Mouse (Mus musculus) testis, adult 2 months (tissue): ENCODE data around the gene Zfp637. TPM values are rescaled to one million over a fixed set of nuclear protein-coding genes. Genes with fewer than 3 reads are reported as not detected.
A peak's percentile ranks its signal among the peaks of the same experiment; 100 is the strongest.
"Not testable (repeated sequence)": the region's sequence is repeated elsewhere in the genome, so short reads cannot be mapped to it uniquely, and the experiment has no call there.

ENCODE experiments used
- H3K27ac ChIP-seq: fragments of 200-500 bp; 2 replicates; pipeline ENCODE4 v1.5.1; 2012; ENCODE audit warnings: low read depth, low read length; ENCODE audit not compliant: control insufficient read depth, insufficient read depth
- H3K27me3 ChIP-seq: fragments of 200-500 bp; 2 replicates; pipeline ENCODE4 v1.6.1; 2012; ENCODE audit warnings: mild to moderate bottlenecking, low read length, moderate library complexity; ENCODE audit not compliant: control insufficient read depth, insufficient read depth
- H3K36me3 ChIP-seq: fragments of 200-500 bp; 2 replicates; pipeline ENCODE4 v1.6.1; 2012; ENCODE audit warnings: mild to moderate bottlenecking, low read length; ENCODE audit not compliant: control insufficient read depth, insufficient read depth
- H3K4me1 ChIP-seq: fragments of 200-500 bp; 2 replicates; pipeline ENCODE4 v1.6.1; 2012; ENCODE audit warnings: low read length; ENCODE audit not compliant: control insufficient read depth, insufficient read depth
- H3K4me3 ChIP-seq: fragments of 200-500 bp; 2 replicates; pipeline ENCODE4 v1.5.1; 2012; ENCODE audit warnings: low read depth, mild to moderate bottlenecking, low read length, moderate library complexity, mixed read lengths; ENCODE audit not compliant: control insufficient read depth
- CTCF ChIP-seq: fragments of 200-500 bp; IDR thresholded peaks from 2 replicates; pipeline ENCODE4 v1.5.1; 2012; ENCODE audit warnings: low read depth, mild to moderate bottlenecking, inconsistent platforms, low read length, moderate library complexity; ENCODE audit not compliant: control insufficient read depth, insufficient read depth, insufficient replicate concordance
- POLR2A ChIP-seq: fragments of 200-500 bp; IDR thresholded peaks from 2 replicates; pipeline ENCODE4 v1.6.1; 2012; ENCODE audit warnings: low read depth, mild to moderate bottlenecking, inconsistent platforms, low read length, moderate library complexity; ENCODE audit not compliant: control insufficient read depth
- polyA plus RNA-seq: library from polyadenylated mRNA; depleted of rRNA; stranded (reverse); fragments of >200 nt; gene quantifications from 2 replicates; pipeline ENCODE4 v1.2.3, GENCODE M21; 2012

The Zfp637 gene
- polyA plus RNA-seq, 1 experiment, result 6.0 TPM

GRCm38 (mm10) chr6:117811256-117811655 lies 29.7 kb upstream of the Zfp637 start:
- Histone ChIP-seq H3K27me3 (no peaks in the 10 kb centered on the region), H3K4me1 (no peaks in the 10 kb centered on the region), H3K4me3 (no peak overlapping the region), H3K36me3 (no peaks in the 10 kb centered on the region), H3K27ac (no peak overlapping the region)
- TF ChIP-seq POLR2A (no peak), CTCF (no peak)

GRCm38 (mm10) chr6:117814681-117815080 lies 26.3 kb upstream of the Zfp637 start:
- H3K4me3 ChIP-seq, result no peak overlapping the region
- no peaks in the 10 kb centered on the region for H3K27me3 ChIP-seq
- no peaks in the 10 kb centered on the region for H3K36me3 ChIP-seq
- H3K27ac ChIP-seq, result no peak overlapping the region
- no peaks in the 10 kb centered on the region for H3K4me1 ChIP-seq
- TF ChIP-seq CTCF (no peak), POLR2A (no peak)

- no peaks in the 10 kb centered on the region for H3K27me3 ChIP-seq
- peaks cover 7% of the 10 kb centered on the region for H3K4me1 ChIP-seq
- H3K27ac ChIP-seq, result no peak overlapping the region
- no peak for TF ChIP-seq CTCF
- no peak for TF ChIP-seq POLR2A
- no peaks in the 10 kb centered on the region for H3K36me3 ChIP-seq
- no peak overlapping the region for H3K4me3 ChIP-seq
Observed at GRCm38 (mm10) chr6:117817108-117817541, 23.9 kb upstream of the Zfp637 start.

- no peak for TF ChIP-seq POLR2A
- Histone ChIP-seq H3K27ac (peak overlapping the region; percentile 32; the same call in 1 of the 2 replicates), H3K27me3 (no peaks in the 10 kb centered on the region), H3K4me3 (peak overlapping the region; percentile 83), H3K4me1 (peaks cover 7% of the 10 kb centered on the region), H3K36me3 (no peaks in the 10 kb centered on the region)
Observed at GRCm38 (mm10) chr6:117820327-117820726, 20.7 kb upstream of the Zfp637 start.

GRCm38 (mm10) chr6:117825369-117825768 lies 15.6 kb upstream of the Zfp637 start:
- H3K36me3 ChIP-seq, result no peaks in the 10 kb centered on the region
- no peaks in the 10 kb centered on the region for H3K27me3 ChIP-seq
- no peak overlapping the region for H3K4me3 ChIP-seq
- H3K4me1 ChIP-seq, result peaks cover 10% of the 10 kb centered on the region
- TF ChIP-seq CTCF (peak; percentile 53; the same call in 1 of the 2 replicates), POLR2A (no peak)
- H3K27ac ChIP-seq, result no peak overlapping the region

- Histone ChIP-seq H3K27ac (no peak overlapping the region), H3K4me3 (no peak overlapping the region), H3K4me1 (peaks cover 7% of the 10 kb centered on the region), H3K36me3 (no peaks in the 10 kb centered on the region), H3K27me3 (no peaks in the 10 kb centered on the region)
- peak; percentile 92 for TF ChIP-seq CTCF
- TF ChIP-seq POLR2A, result no peak
Observed at GRCm38 (mm10) chr6:117828273-117828672, 12.7 kb upstream of the Zfp637 start.

GRCm38 (mm10) chr6:117841511-117841955 lies 553 bp downstream of the Zfp637 start:
- H3K27ac ChIP-seq, result peak overlapping the region; percentile 62
- peak overlapping the region; percentile 93 for H3K4me3 ChIP-seq
- no peaks in the 10 kb centered on the region for H3K27me3 ChIP-seq
- no peak for TF ChIP-seq POLR2A
- TF ChIP-seq CTCF, result no peak
- peaks cover 5% of the 10 kb centered on the region for H3K4me1 ChIP-seq
- no peaks in the 10 kb centered on the region for H3K36me3 ChIP-seq

- no peak for TF ChIP-seq POLR2A
- no peak for TF ChIP-seq CTCF
- Histone ChIP-seq H3K4me3 (no peak overlapping the region), H3K36me3 (no peaks in the 10 kb centered on the region), H3K27ac (no peak overlapping the region), H3K27me3 (no peaks in the 10 kb centered on the region), H3K4me1 (peaks cover 5% of the 10 kb centered on the region)
Observed at GRCm38 (mm10) chr6:117844597-117844996, 3.6 kb downstream of the Zfp637 start.

GRCm38 (mm10) chr6:117846671-117847070 lies 5.7 kb downstream of the Zfp637 start:
- H3K36me3 ChIP-seq, H3K27ac ChIP-seq, H3K4me1 ChIP-seq, H3K27me3 ChIP-seq, H3K4me3 ChIP-seq: not testable (repeated sequence)
